ENCODE assay signal across 7 mouse cellular contexts in the genomic region with DNA sequence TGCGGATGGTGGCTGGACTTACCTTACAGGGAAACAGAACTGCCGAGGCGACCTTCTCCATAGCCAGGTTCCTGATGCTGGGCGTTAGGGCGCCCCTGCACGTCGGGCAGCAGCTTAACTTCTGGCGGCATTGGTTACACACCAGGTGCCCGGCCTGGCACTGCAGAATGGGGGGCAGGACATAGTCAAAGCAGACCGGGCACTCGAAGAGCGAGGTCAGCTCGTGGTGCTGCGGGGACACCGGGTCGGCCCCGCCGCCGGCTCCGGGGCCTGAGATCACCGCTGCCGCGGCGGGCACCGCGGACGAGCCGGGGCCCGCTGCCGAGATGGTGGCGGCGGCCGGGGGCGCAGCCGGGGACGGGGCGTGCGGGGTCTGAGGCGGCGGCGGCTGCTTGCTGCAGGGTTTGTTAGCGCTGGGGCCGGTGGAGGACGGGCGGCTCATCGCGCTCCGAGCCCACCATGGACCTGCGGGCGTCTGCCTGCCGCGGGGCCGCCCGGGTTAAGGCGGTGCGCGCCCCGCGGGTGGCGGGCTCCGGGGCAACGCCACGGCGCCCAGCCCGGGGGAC. TPM values are rescaled to one million over a fixed set of nuclear protein-coding genes. Genes with fewer than 3 reads are reported as not detected.
DNase-seq lines count a peak whose midpoint lies in the region; ATAC-seq and TF ChIP-seq lines count a peak whose summit lies in the region.

No protein-coding gene starts in this region.

- ATAC-seq in intestine, embryonic 16.5 days = peak; percentile 9
- ATAC-seq in limb, embryonic 12.5 days (ENCODE audit: insufficient number of reproducible peaks, insufficient read depth, low FRiP score, low TSS enrichment, low read depth) = no peak
- ATAC-seq in midbrain, embryonic 14.5 days (ENCODE audit: low FRiP score, low TSS enrichment) = peak; percentile 26

- H3K27ac ChIP-seq in cortical plate, adult 2 months (ENCODE audit: insufficient read depth, low read length) = peak overlapping the region; percentile 88
- peak overlapping the region; percentile 90 for H3K27ac ChIP-seq in intestine, embryonic 16.5 days (ENCODE audit: low read length)
- H3K27ac ChIP-seq in limb, embryonic 12.5 days = peak overlapping the region; percentile 62
- peak overlapping the region; percentile 89 for H3K27ac ChIP-seq in midbrain, embryonic 14.5 days (replicated peaks; ENCODE audit: low read depth, low read length)

- no peaks in the 10 kb centered on the region for H3K36me3 ChIP-seq in intestine, embryonic 16.5 days (ENCODE audit: control insufficient read depth, insufficient read depth, low read length)
- H3K36me3 ChIP-seq in limb, embryonic 12.5 days = no peaks in the 10 kb centered on the region
- H3K36me3 ChIP-seq in midbrain, embryonic 14.5 days (ENCODE audit: control insufficient read depth, insufficient read depth, low read length) = no peaks in the 10 kb centered on the region

- DNase-seq in ZHBTc4 (ENCODE audit: low read depth, low spot score) = peak; percentile 63
- peak; percentile 52 for DNase-seq in gastrocnemius, postnatal 25 days
- peak; percentile 65 for DNase-seq in midbrain, embryonic 14.5 days
- peak; percentile 25 to 49 for DNase-seq in spleen, adult 18-20 months

- no peaks in the 10 kb centered on the region for H3K27me3 ChIP-seq in intestine, embryonic 16.5 days (replicated peaks; ENCODE audit: control insufficient read depth, insufficient read depth, low read length)
- H3K27me3 ChIP-seq in limb, embryonic 12.5 days = peaks cover 7% of the 10 kb centered on the region
- peaks cover 3% of the 10 kb centered on the region; the same call in 1 of the 2 replicates for H3K27me3 ChIP-seq in midbrain, embryonic 14.5 days (ENCODE audit: control insufficient read depth, insufficient read depth, low read length)

- peaks cover 9% of the 10 kb centered on the region for H3K4me1 ChIP-seq in cortical plate, adult 2 months (ENCODE audit: control insufficient read depth, insufficient read depth, low read length)
- peaks cover 15% of the 10 kb centered on the region for H3K4me1 ChIP-seq in intestine, embryonic 16.5 days (ENCODE audit: control insufficient read depth, insufficient read depth, low read length)
- peaks cover 13% of the 10 kb centered on the region for H3K4me1 ChIP-seq in limb, embryonic 12.5 days (replicated peaks)
- H3K4me1 ChIP-seq in midbrain, embryonic 14.5 days (ENCODE audit: control insufficient read depth, insufficient read depth, low read length) = peaks cover 13% of the 10 kb centered on the region; the same call in 1 of the 2 replicates

- peak overlapping the region; percentile 92 for H3K9ac ChIP-seq in intestine, embryonic 16.5 days (ENCODE audit: low read depth, low read length)
- H3K9ac ChIP-seq in limb, embryonic 12.5 days (replicated peaks) = peak overlapping the region; percentile 86
- peak overlapping the region; percentile 85 for H3K9ac ChIP-seq in midbrain, embryonic 14.5 days (replicated peaks; ENCODE audit: low read length)

- H3K4me2 ChIP-seq in intestine, embryonic 16.5 days (ENCODE audit: low read depth, low read length) = peak overlapping the region; percentile 91
- peak overlapping the region; percentile 96 for H3K4me2 ChIP-seq in limb, embryonic 12.5 days
- H3K4me2 ChIP-seq in midbrain, embryonic 14.5 days (ENCODE audit: low read length) = peak overlapping the region; percentile 88

- WGBS in intestine, embryonic 16.5 days = under 1% methylated on average over 59 of the region's 65 CpGs
- under 1% methylated on average over 63 of the region's 65 CpGs for WGBS in limb, embryonic 12.5 days
- WGBS in midbrain, embryonic 14.5 days = under 1% methylated on average over 59 of the region's 65 CpGs

- no peak for TF ChIP-seq POLR2A in cortical plate, adult 2 months (IDR thresholded peaks at IDR 0.05; ENCODE audit: extremely low read depth, insufficient read depth, low read length)

- peak overlapping the region; percentile 65 for H3K4me3 ChIP-seq in cortical plate, adult 2 months (ENCODE audit: insufficient read depth, low read length)
- peak overlapping the region; percentile 87 for H3K4me3 ChIP-seq in intestine, embryonic 16.5 days (ENCODE audit: low read length)
- H3K4me3 ChIP-seq in limb, embryonic 12.5 days (replicated peaks) = peak overlapping the region; percentile 86
- peak overlapping the region; percentile 82 for H3K4me3 ChIP-seq in midbrain, embryonic 14.5 days (replicated peaks; ENCODE audit: low read depth, low read length)

- TF ChIP-seq CTCF in cortical plate, adult 2 months (IDR thresholded peaks at IDR 0.05; ENCODE audit: extremely low read depth, insufficient read depth, low read length) = no peak

- no peaks in the 10 kb centered on the region for H3K9me3 ChIP-seq in intestine, embryonic 16.5 days (ENCODE audit: control insufficient read depth, low read length)
- H3K9me3 ChIP-seq in limb, embryonic 12.5 days = no peaks in the 10 kb centered on the region
- H3K9me3 ChIP-seq in midbrain, embryonic 14.5 days (ENCODE audit: control insufficient read depth, low read length) = no peaks in the 10 kb centered on the region

RNA-seq across cellular contexts. Expression of gene Siah2, which starts 0.7 kb away (rescaled TPM):
- 15.3 and 15.6 TPM in 2 replicates for polyA plus RNA-seq in cortical plate, adult 2 months (2012; rRNA removed)
- total RNA-seq in gastrocnemius, postnatal 25 days (2021) = 1 to 10 TPM; 9.0 to 9.5 TPM
- 1.9 and 3.9 TPM in 2 replicates for polyA plus RNA-seq in intestine, embryonic 16.5 days (2015; fragmentation: Nextera tagmentation; extraction: Ambion mirVana)
- polyA plus RNA-seq in limb, embryonic 12.5 days (2016; fragmentation: Nextera tagmentation; extraction: Ambion mirVana) = 6.5 and 7.4 TPM in 2 replicates
- 9.9 and 11.8 TPM in 2 replicates for polyA plus RNA-seq in midbrain, embryonic 14.5 days (2014; fragmentation: Nextera tagmentation; extraction: Ambion mirVana)

RNA-seq across cellular contexts. Expression of gene Erich6, which starts 54.5 kb away (rescaled TPM):
- 2.7 and 3.2 TPM in 2 replicates for polyA plus RNA-seq in cortical plate, adult 2 months (2012; rRNA removed)
- not detected for total RNA-seq in gastrocnemius, postnatal 25 days (2021)
- not detected in 2 replicates for polyA plus RNA-seq in intestine, embryonic 16.5 days (2015; fragmentation: Nextera tagmentation; extraction: Ambion mirVana)
- polyA plus RNA-seq in limb, embryonic 12.5 days (2016; fragmentation: Nextera tagmentation; extraction: Ambion mirVana) = 0.09 TPM in 1 of 2 replicates, not detected in the other
- polyA plus RNA-seq in midbrain, embryonic 14.5 days (2014; fragmentation: Nextera tagmentation; extraction: Ambion mirVana) = 0.23 and 0.41 TPM in 2 replicates
